Mouse (Mus musculus): ENCODE results near the gene Gm3376. TPM values are rescaled to one million over a fixed set of nuclear protein-coding genes. Genes with fewer than 3 reads are reported as not detected.

Gm3376 gene
- polyA plus RNA-seq (2017; shearing (Covaris generic)), result not detected

GRCm38 (mm10) chrY:3771373-3771772 is at the start of gene Gm3376:
Gm3376 (plus strand) TSS chrY:3771673.

Data from naive thymus-derived CD4-positive, alpha-beta T cell, adult 5 months (primary cell).